Mouse (Mus musculus) liver, embryonic 11.5 days (tissue): ENCODE results near the gene Gpa33. TPM values are rescaled to one million over a fixed set of nuclear protein-coding genes. Genes with fewer than 3 reads are reported as not detected.
"Not testable (repeated sequence)": the region's sequence is repeated elsewhere in the genome, so short reads cannot be mapped to it uniquely, and the experiment has no call there.

Experiments used
- ATAC-seq: fragments of 200-750 bp; cut with Nextera tagmentation; replicated peaks from 2 replicates; pipeline ENCODE4 v1.8.0; 2017; ENCODE audit warnings: moderate number of reproducible peaks, mild to moderate bottlenecking, moderate TSS enrichment, moderate library complexity; ENCODE audit not compliant: low FRiP score
- DNase-seq: peaks from one replicate; pipeline ENCODE4 v3.0.0-alpha.2; 2017; ENCODE audit warnings: low spot score
- H3K27ac ChIP-seq: fragments of 300-500 bp; sonication (generic); 2 replicates; pipeline ENCODE4 v1.5.1; 2014; ENCODE audit warnings: mild to moderate bottlenecking, low read depth, low read length, control low read depth
- H3K27me3 ChIP-seq: fragments of 300-500 bp; sonication (generic); replicated peaks from 2 replicates; pipeline ENCODE4 v1.6.1; 2014; ENCODE audit warnings: low read length, mixed read lengths; ENCODE audit not compliant: control insufficient read depth, insufficient read depth
- H3K36me3 ChIP-seq: fragments of 300-500 bp; sonication (generic); 2 replicates; pipeline ENCODE4 v1.6.1; 2014; ENCODE audit warnings: mild to moderate bottlenecking, low read length, moderate library complexity, mixed read lengths; ENCODE audit not compliant: control insufficient read depth, insufficient read depth
- H3K4me1 ChIP-seq: fragments of 300-500 bp; sonication (generic); replicated peaks from 2 replicates; pipeline ENCODE4 v1.6.1; 2014; ENCODE audit warnings: low read length, mixed read lengths; ENCODE audit not compliant: control insufficient read depth, insufficient read depth
- H3K4me2 ChIP-seq: fragments of 300-500 bp; sonication (generic); 2 replicates; pipeline ENCODE4 v1.6.1; 2014; ENCODE audit warnings: mild to moderate bottlenecking, control low read depth, moderate library complexity
- H3K4me3 ChIP-seq: fragments of 300-500 bp; sonication (generic); 2 replicates; pipeline ENCODE4 v1.5.1; 2014; ENCODE audit warnings: low read depth, low read length, control low read depth
- H3K9ac ChIP-seq: fragments of 300-500 bp; sonication (generic); 2 replicates; pipeline ENCODE4 v1.6.1; 2014; ENCODE audit warnings: low read depth, low read length, control low read depth
- H3K9me3 ChIP-seq: fragments of 300-500 bp; sonication (generic); 2 replicates; pipeline ENCODE4 v1.6.1; 2016; ENCODE audit warnings: low read length, inconsistent platforms, mixed read lengths; ENCODE audit not compliant: control insufficient read depth
- WGBS: fragments of 180-500 bp; shearing (Covaris S2); extraction: QIAGEN DNeasy Blood & Tissue Kit; methylation state at CpG from one replicate; pipeline ENCODE4 v1.1.7; 2014; 5-methylcytosine and 5-hydroxymethylcytosine counted together
- polyA plus RNA-seq: library from polyadenylated mRNA; unstranded; fragments of >200 nt; fragmentation: Nextera tagmentation; extraction: Ambion mirVana; gene quantifications from 2 replicates; pipeline ENCODE4 v1.2.1, GENCODE M21; 2014

The Gpa33 gene
- polyA plus RNA-seq, 1 experiment from 2014 or later, result not detected

GRCm38 (mm10) chr1:166139620-166140184 lies 9.7 kb downstream of the Gpa33 start:
- Histone ChIP-seq H3K27me3 (no peaks in the 10 kb centered on the region), H3K36me3 (no peaks in the 10 kb centered on the region), H3K9ac (no peak overlapping the region), H3K9me3 (no peaks in the 10 kb centered on the region), H3K4me1 (peaks cover 8% of the 10 kb centered on the region), H3K4me3 (no peak overlapping the region), H3K27ac (no peak overlapping the region), H3K4me2 (no peak overlapping the region)
- WGBS, result 66% methylated on average over 4 of the region's 4 CpGs
- DNase-seq (no peak), ATAC-seq (no peak)

GRCm38 (mm10) chr1:166141868-166142267 lies 11.8 kb downstream of the Gpa33 start:
- H3K36me3 ChIP-seq, H3K27me3 ChIP-seq, H3K9ac ChIP-seq, H3K4me2 ChIP-seq, H3K27ac ChIP-seq, DNase-seq, H3K9me3 ChIP-seq, ATAC-seq, H3K4me1 ChIP-seq, H3K4me3 ChIP-seq: not testable (repeated sequence)
- WGBS, result 85% methylated on average over 9 of the region's 9 CpGs

DNA sequence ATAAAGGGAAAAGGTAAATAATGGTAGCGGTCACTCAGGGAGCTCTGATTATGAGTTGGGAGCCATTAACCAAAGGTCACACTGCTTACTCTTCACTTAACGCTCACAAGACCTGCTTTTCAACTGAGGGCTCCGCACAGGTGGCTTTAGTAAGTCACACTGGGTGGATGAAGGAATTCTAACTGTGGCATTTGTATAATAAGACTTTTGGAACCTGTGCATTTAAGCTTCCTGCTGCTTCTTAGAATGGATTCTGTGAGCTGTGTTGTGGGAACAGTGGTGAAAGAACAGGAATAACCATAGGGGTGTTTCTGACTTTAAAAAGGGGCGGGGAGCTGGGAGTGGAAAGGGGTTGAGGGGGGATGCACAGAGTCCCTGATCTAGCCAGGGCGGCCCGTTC lies 12.3 kb downstream of the Gpa33 start:
- Histone ChIP-seq H3K4me3 (no peak overlapping the region), H3K27ac (no peak overlapping the region), H3K36me3 (no peaks in the 10 kb centered on the region), H3K4me1 (peaks cover 8% of the 10 kb centered on the region), H3K4me2 (no peak overlapping the region), H3K9me3 (no peaks in the 10 kb centered on the region), H3K27me3 (no peaks in the 10 kb centered on the region), H3K9ac (no peak overlapping the region)
- DNase-seq (no peak), ATAC-seq (no peak)
- 69% methylated on average over 6 of the region's 6 CpGs for WGBS

DNA sequence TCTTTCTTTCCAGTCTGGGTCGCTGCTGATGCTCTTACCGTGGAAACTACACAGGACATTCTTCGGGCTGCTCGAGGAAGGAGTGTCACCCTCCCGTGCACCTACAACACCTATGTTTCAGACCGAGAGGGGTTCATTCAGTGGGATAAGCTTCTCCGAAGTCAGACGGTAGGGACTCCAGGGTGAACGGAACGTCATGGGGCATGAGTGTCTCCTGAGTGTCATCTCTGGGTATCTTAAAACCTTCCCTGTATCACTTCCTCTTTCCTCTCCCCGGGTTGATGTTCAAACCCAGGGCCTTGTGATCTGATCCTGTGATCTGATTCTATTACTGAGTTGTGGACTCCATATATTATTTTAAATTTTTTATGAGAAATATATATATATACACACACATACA lies 16.6 kb downstream of the Gpa33 start:
- Histone ChIP-seq H3K27me3 (no peaks in the 10 kb centered on the region), H3K9me3 (no peaks in the 10 kb centered on the region), H3K4me1 (peaks cover 8% of the 10 kb centered on the region), H3K4me2 (no peak overlapping the region), H3K27ac (no peak overlapping the region), H3K4me3 (no peak overlapping the region), H3K9ac (no peak overlapping the region), H3K36me3 (no peaks in the 10 kb centered on the region)
- WGBS, result 69% methylated on average over 11 of the region's 11 CpGs
- no peak for DNase-seq
- no peak for ATAC-seq

DNA sequence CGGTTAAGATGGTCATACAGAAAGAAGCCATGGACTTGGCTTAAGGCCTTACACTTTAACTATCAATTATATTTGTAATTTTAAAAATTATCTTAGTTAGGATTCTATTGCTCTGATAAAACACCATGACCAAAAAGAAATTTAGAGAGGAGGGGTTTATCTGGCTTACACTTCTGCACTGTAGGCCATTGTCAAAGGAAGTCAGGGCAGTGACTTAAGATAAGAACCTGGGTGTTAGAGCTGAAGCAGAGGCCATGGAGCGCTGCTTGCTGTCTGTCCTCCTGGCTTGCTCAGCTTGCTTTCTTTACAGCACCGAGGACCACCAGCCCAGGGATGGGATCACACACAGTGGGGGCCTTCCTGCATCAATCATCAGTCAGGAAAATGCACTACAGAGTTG lies 17.6 kb downstream of the Gpa33 start:
- ATAC-seq, result peak; percentile 76
- 47% methylated on average over 3 of the region's 3 CpGs for WGBS

DNA sequence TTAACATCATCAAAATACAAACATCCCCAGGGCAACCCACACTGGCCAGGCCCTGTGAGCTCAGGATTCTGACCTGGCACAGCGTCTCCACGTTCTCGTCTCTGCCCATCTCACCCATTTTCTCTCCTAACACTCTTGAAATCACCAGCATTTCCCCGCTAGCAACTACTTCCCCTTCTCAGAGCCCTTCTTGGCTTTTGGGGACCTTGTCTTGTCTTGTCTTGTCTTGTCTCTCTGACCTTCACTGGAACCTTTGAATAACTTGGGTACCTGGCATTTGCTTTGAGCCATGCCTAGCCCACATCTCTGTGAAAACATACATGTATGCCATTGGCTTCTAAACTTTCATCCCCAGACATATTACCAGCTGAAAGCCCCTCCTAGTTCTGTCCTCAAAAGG lies 19.4 kb downstream of the Gpa33 start:
- no peak overlapping the region for H3K4me2 ChIP-seq
- no peak overlapping the region for H3K4me3 ChIP-seq
- no peaks in the 10 kb centered on the region for H3K9me3 ChIP-seq
- H3K27me3 ChIP-seq, result peaks cover 4% of the 10 kb centered on the region
- H3K4me1 ChIP-seq, result peaks cover 8% of the 10 kb centered on the region
- ATAC-seq (no peak), DNase-seq (no peak)
- WGBS, result 72% methylated on average over 4 of the region's 4 CpGs
- no peaks in the 10 kb centered on the region for H3K36me3 ChIP-seq
- no peak overlapping the region for H3K27ac ChIP-seq
- H3K9ac ChIP-seq, result no peak overlapping the region

More for the DNA sequence above, 17.6 kb downstream of the Gpa33 start:
- Histone ChIP-seq H3K27ac (0 out of 2 replicates have a peak overlapping the region, but pooled peaks have one; percentile 9), H3K9me3 (no peaks in the 10 kb centered on the region), H3K36me3 (no peaks in the 10 kb centered on the region), H3K27me3 (no peaks in the 10 kb centered on the region), H3K4me3 (no peak overlapping the region), H3K4me1 (peaks cover 8% of the 10 kb centered on the region), H3K4me2 (no peak overlapping the region), H3K9ac (no peak overlapping the region)
- DNase-seq, result no peak

- WGBS, result 47% methylated on average over 7 of the region's 7 CpGs
- ATAC-seq, result peak; percentile 40; the same call in 1 of the 2 replicates
- Histone ChIP-seq H3K36me3 (no peaks in the 10 kb centered on the region), H3K9ac (no peak overlapping the region), H3K4me3 (no peak overlapping the region), H3K9me3 (no peaks in the 10 kb centered on the region), H3K27me3 (peaks cover 10% of the 10 kb centered on the region), H3K4me2 (no peak overlapping the region), H3K27ac (no peak overlapping the region), H3K4me1 (peaks cover 9% of the 10 kb centered on the region)
- DNase-seq, result no peak
These were observed 20.0 kb downstream of the Gpa33 start for GRCm38 (mm10) chr1:166150035-166150434.

DNA sequence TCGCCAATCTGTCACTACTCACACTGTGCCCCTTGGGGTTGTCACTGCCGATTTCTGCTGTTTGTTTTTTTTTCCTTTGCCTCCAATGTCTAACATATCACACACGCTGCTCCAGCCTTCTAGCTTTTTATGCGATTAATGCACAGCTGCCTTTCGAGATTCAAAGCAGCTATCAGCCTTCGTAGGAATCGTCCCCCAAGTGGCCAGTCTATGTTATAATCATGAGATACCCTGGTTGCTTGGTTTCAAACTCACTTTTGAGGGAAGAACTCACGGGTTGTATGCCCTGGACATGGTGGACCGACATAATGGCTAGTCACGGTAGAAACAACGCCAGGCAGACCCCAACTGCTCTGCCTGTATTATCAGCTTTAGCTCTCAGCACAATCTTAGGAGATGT lies 21.3 kb downstream of the Gpa33 start:
- Histone ChIP-seq H3K4me1 (peaks cover 9% of the 10 kb centered on the region), H3K36me3 (no peaks in the 10 kb centered on the region), H3K27ac (no peak overlapping the region), H3K4me3 (no peak overlapping the region), H3K27me3 (peaks cover 19% of the 10 kb centered on the region), H3K9me3 (no peaks in the 10 kb centered on the region), H3K4me2 (no peak overlapping the region), H3K9ac (no peak overlapping the region)
- ATAC-seq (no peak), DNase-seq (no peak)
- 71% methylated on average over 11 of the region's 11 CpGs for WGBS

DNA sequence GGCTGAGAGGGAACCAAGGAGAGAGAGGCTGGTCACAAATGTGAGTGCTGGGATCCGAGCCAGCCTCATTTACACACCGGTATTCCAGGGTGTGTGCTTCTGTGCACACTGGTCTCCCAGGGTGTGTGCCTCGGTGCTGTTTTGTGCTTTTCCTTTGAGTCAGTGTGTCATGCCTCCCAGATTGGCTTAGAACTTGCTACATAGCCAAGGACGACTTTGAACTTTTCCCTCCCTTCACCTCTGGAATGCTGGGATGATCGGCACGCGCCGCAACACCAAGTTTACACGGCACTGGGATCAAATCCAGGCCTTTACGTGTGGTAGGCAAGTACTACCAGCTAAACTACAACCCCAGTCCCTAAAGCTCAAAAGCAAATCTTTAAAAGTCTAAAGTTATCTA lies 22.0 kb downstream of the Gpa33 start:
- H3K27me3 ChIP-seq, result peaks cover 19% of the 10 kb centered on the region
- H3K36me3 ChIP-seq, result no peaks in the 10 kb centered on the region
- WGBS, result 88% methylated on average over 10 of the region's 10 CpGs
- H3K27ac ChIP-seq, result no peak overlapping the region
- no peak for DNase-seq
- H3K9me3 ChIP-seq, result no peaks in the 10 kb centered on the region
- no peak for ATAC-seq
- no peak overlapping the region for H3K4me3 ChIP-seq
- H3K9ac ChIP-seq, result no peak overlapping the region
- H3K4me1 ChIP-seq, result peaks cover 9% of the 10 kb centered on the region
- H3K4me2 ChIP-seq, result no peak overlapping the region
